Mouse (Mus musculus): ENCODE measurements around the gene Dph6.
"Not testable (repeated sequence)": the region's sequence is repeated elsewhere in the genome, so short reads cannot be mapped to it uniquely, and the experiment has no call there.

The Dph6 gene

GRCm38 (mm10) chr2:114654365-114655239 lies at the start of gene Dph6:
Gene Dph6 (minus strand): TSS chr2:114654964.
- peak; percentile 76 to 80 for DNase-seq (ENCODE audit: low spot score in 2 of 2)

- no peak for DNase-seq (ENCODE audit: low spot score in 2 of 2)
Measured at GRCm38 (mm10) chr2:114700966-114701685, 46.4 kb upstream of the Dph6 start.

- DNase-seq (ENCODE audit: low spot score in 2 of 2) = no peak
Measured at GRCm38 (mm10) chr2:114691607-114692006, 36.8 kb upstream of the Dph6 start.

- DNase-seq (ENCODE audit: low spot score in 2 of 2) = no peak
Measured at GRCm38 (mm10) chr2:114687483-114687882, 32.7 kb upstream of the Dph6 start.

GRCm38 (mm10) chr2:114687081-114687480 lies 32.3 kb upstream of the Dph6 start:
- DNase-seq (ENCODE audit: low spot score in 2 of 2) = no peak

GRCm38 (mm10) chr2:114673831-114674230 lies 19.1 kb upstream of the Dph6 start:
- no peak for DNase-seq (ENCODE audit: low spot score in 2 of 2)

- no peak for DNase-seq (ENCODE audit: low spot score in 2 of 2)
Measured at GRCm38 (mm10) chr2:114670983-114671382, 16.2 kb upstream of the Dph6 start.

GRCm38 (mm10) chr2:114658954-114659353 lies 4.2 kb upstream of the Dph6 start:
- DNase-seq (ENCODE audit: low spot score in 2 of 2) = no peak

GRCm38 (mm10) chr2:114646240-114646639 lies 8.5 kb downstream of the Dph6 start:
- DNase-seq (ENCODE audit: low spot score in 2 of 2) = no peak

- no peak for DNase-seq (ENCODE audit: low spot score in 2 of 2)
Measured at GRCm38 (mm10) chr2:114643832-114644231, 10.9 kb downstream of the Dph6 start.

- no peak for DNase-seq (ENCODE audit: low spot score in 2 of 2)
Measured at GRCm38 (mm10) chr2:114624683-114625082, 30.1 kb downstream of the Dph6 start.

GRCm38 (mm10) chr2:114622550-114622939 lies 32.2 kb downstream of the Dph6 start:
- no peak for DNase-seq (ENCODE audit: low spot score in 2 of 2)

- no peak for DNase-seq (ENCODE audit: low spot score in 2 of 2)
Measured at GRCm38 (mm10) chr2:114621781-114622549, 32.8 kb downstream of the Dph6 start.

GRCm38 (mm10) chr2:114611576-114611975 lies 43.2 kb downstream of the Dph6 start:
- no peak for DNase-seq (ENCODE audit: low spot score in 2 of 2)

- no peak for DNase-seq (ENCODE audit: low spot score in 2 of 2)
Measured at GRCm38 (mm10) chr2:114610110-114610509, 44.7 kb downstream of the Dph6 start.

- not testable (repeated sequence) for DNase-seq (ENCODE audit: low spot score in 2 of 2)
Measured at GRCm38 (mm10) chr2:114605202-114605601, 49.6 kb downstream of the Dph6 start.

GRCm38 (mm10) chr2:114601174-114601573 lies 53.6 kb downstream of the Dph6 start:
- no peak for DNase-seq (ENCODE audit: low spot score in 2 of 2)

- DNase-seq (ENCODE audit: low spot score in 2 of 2) = no peak
Measured at GRCm38 (mm10) chr2:114599793-114600192, 55.0 kb downstream of the Dph6 start.

- DNase-seq (ENCODE audit: low spot score in 2 of 2) = no peak
Measured at GRCm38 (mm10) chr2:114593393-114593792, 61.4 kb downstream of the Dph6 start.

GRCm38 (mm10) chr2:114580714-114581113 lies 74.0 kb downstream of the Dph6 start:
- no peak for DNase-seq (ENCODE audit: low spot score in 2 of 2)

GRCm38 (mm10) chr2:114543000-114543622 lies 111.7 kb downstream of the Dph6 start:
- no peak for DNase-seq (ENCODE audit: low spot score in 2 of 2)

- no peak for DNase-seq (ENCODE audit: low spot score in 2 of 2)
Measured at GRCm38 (mm10) chr2:114542325-114542724, 112.4 kb downstream of the Dph6 start.
